Mouse (Mus musculus): Measurements from ENCODE around the gene Pakap. TPM values are rescaled to one million over a fixed set of nuclear protein-coding genes. Genes with fewer than 3 reads are reported as not detected.

The Pakap gene
- total RNA-seq, 1 experiment from 2014 or later = not detected

GRCm38 (mm10) chr4:57847676-57848075 is 279.7 kb downstream of the Pakap start:
- ATAC-seq (replicated peaks; ENCODE audit: low read depth, poor library complexity, severe bottlenecking) = no peak

- ATAC-seq (replicated peaks; ENCODE audit: low read depth, poor library complexity, severe bottlenecking) = peak; percentile 77
Measured at GRCm38 (mm10) chr4:57849465-57849864, 281.5 kb downstream of the Pakap start.

GRCm38 (mm10) chr4:57851731-57852130 is 283.8 kb downstream of the Pakap start:
- no peak for ATAC-seq (replicated peaks; ENCODE audit: low read depth, poor library complexity, severe bottlenecking)

- ATAC-seq (replicated peaks; ENCODE audit: low read depth, poor library complexity, severe bottlenecking) = no peak
Measured at GRCm38 (mm10) chr4:57852461-57853040, 284.6 kb downstream of the Pakap start.

GRCm38 (mm10) chr4:57854181-57854580 is 286.2 kb downstream of the Pakap start:
- ATAC-seq (replicated peaks; ENCODE audit: low read depth, poor library complexity, severe bottlenecking) = no peak

- ATAC-seq (replicated peaks; ENCODE audit: low read depth, poor library complexity, severe bottlenecking) = no peak
Measured at GRCm38 (mm10) chr4:57855281-57855941, 287.4 kb downstream of the Pakap start.

- no peak for ATAC-seq (replicated peaks; ENCODE audit: low read depth, poor library complexity, severe bottlenecking)
Measured at GRCm38 (mm10) chr4:57856673-57857072, 288.7 kb downstream of the Pakap start.

- no peak for ATAC-seq (replicated peaks; ENCODE audit: low read depth, poor library complexity, severe bottlenecking)
Measured at GRCm38 (mm10) chr4:57860204-57860611, 292.2 kb downstream of the Pakap start.

GRCm38 (mm10) chr4:57861166-57861565 is 293.2 kb downstream of the Pakap start:
- ATAC-seq (replicated peaks; ENCODE audit: low read depth, poor library complexity, severe bottlenecking) = no peak

GRCm38 (mm10) chr4:57861856-57862255 is 293.9 kb downstream of the Pakap start:
- 0 out of 2 replicates have a peak, but pooled peaks have one; percentile 18 for ATAC-seq (replicated peaks; ENCODE audit: low read depth, poor library complexity, severe bottlenecking)

GRCm38 (mm10) chr4:57862269-57862986 is 294.4 kb downstream of the Pakap start:
- 0 out of 2 replicates have a peak, but pooled peaks have one; percentile 22 for ATAC-seq (replicated peaks; ENCODE audit: low read depth, poor library complexity, severe bottlenecking)

- ATAC-seq (replicated peaks; ENCODE audit: low read depth, poor library complexity, severe bottlenecking) = peak; percentile 47
Measured at GRCm38 (mm10) chr4:57866088-57866487, 298.1 kb downstream of the Pakap start.

GRCm38 (mm10) chr4:57866990-57867389 is 299.0 kb downstream of the Pakap start:
- no peak for ATAC-seq (replicated peaks; ENCODE audit: low read depth, poor library complexity, severe bottlenecking)

GRCm38 (mm10) chr4:57867454-57867853 is 299.5 kb downstream of the Pakap start:
- ATAC-seq (replicated peaks; ENCODE audit: low read depth, poor library complexity, severe bottlenecking) = peak; percentile 62

- no peak for ATAC-seq (replicated peaks; ENCODE audit: low read depth, poor library complexity, severe bottlenecking)
Measured at GRCm38 (mm10) chr4:57879137-57879536, 311.2 kb downstream of the Pakap start.

GRCm38 (mm10) chr4:57879804-57880357 is 311.9 kb downstream of the Pakap start:
- ATAC-seq (replicated peaks; ENCODE audit: low read depth, poor library complexity, severe bottlenecking) = peak; percentile 86

GRCm38 (mm10) chr4:57883520-57884421 is 315.8 kb downstream of the Pakap start:
- peak; percentile 56 for ATAC-seq (replicated peaks; ENCODE audit: low read depth, poor library complexity, severe bottlenecking)

- no peak for ATAC-seq (replicated peaks; ENCODE audit: low read depth, poor library complexity, severe bottlenecking)
Measured at GRCm38 (mm10) chr4:57884511-57884910, 316.5 kb downstream of the Pakap start.

- ATAC-seq (replicated peaks; ENCODE audit: low read depth, poor library complexity, severe bottlenecking) = no peak
Measured at GRCm38 (mm10) chr4:57885186-57885585, 317.2 kb downstream of the Pakap start.

Data from common myeloid progenitor, adult 5-6 weeks (primary cell).